Mouse (Mus musculus) myocyte (in vitro differentiated cells): Measurements from ENCODE around the gene Rbbp4.

ENCODE experiments used
- CEBPB ChIP-seq: IDR thresholded peaks from 2 replicates; pipeline ENCODE4 v1.6.1; 2011; ENCODE audit warnings: mild to moderate bottlenecking, moderate library complexity; ENCODE audit not compliant: poor library complexity, insufficient read depth, severe bottlenecking
- MAX ChIP-seq: IDR thresholded peaks from one replicate; pipeline ENCODE4 v1.6.1; 2011; ENCODE audit warnings: low read depth, mild to moderate bottlenecking, control low read depth
- MYOD1 ChIP-seq, 3 experiments: IDR thresholded peaks; one replicate each; pipeline ENCODE4 v1.6.1; 2011; ENCODE audit warnings: control low read depth in 2 of 3, low read depth in 2 of 3, mild to moderate bottlenecking in 2 of 3, moderate library complexity in 1 of 3; ENCODE audit not compliant: insufficient read length in 2 of 3, control insufficient read depth in 1 of 3
- MYOG ChIP-seq, 3 experiments: IDR thresholded peaks; one replicate each; pipeline ENCODE4 v1.6.1; 2011; ENCODE audit warnings: control low read depth in 2 of 3, low read depth in 2 of 3, mild to moderate bottlenecking in 2 of 3; ENCODE audit not compliant: insufficient read length in 2 of 3, control insufficient read depth in 1 of 3, insufficient read depth in 1 of 3
- POLR2A ChIP-seq: IDR thresholded peaks from one replicate; pipeline ENCODE4 v1.6.1; 2011; ENCODE audit warnings: low read depth, mild to moderate bottlenecking, control low read depth, moderate library complexity; ENCODE audit not compliant: insufficient read length
- POLR2AphosphoS2 ChIP-seq: IDR thresholded peaks from one replicate; pipeline ENCODE4 v1.6.1; 2011; ENCODE audit warnings: low read depth, control low read depth; ENCODE audit not compliant: insufficient read length
- REST ChIP-seq: IDR thresholded peaks from one replicate; pipeline ENCODE4 v1.6.1; 2011; ENCODE audit warnings: mild to moderate bottlenecking, control low read depth, moderate library complexity; ENCODE audit not compliant: insufficient read depth, insufficient read length
- SRF ChIP-seq: IDR thresholded peaks from one replicate; pipeline ENCODE4 v1.6.1; 2011; ENCODE audit warnings: low read depth; ENCODE audit not compliant: control insufficient read depth, insufficient read length
- TCF12 ChIP-seq: IDR thresholded peaks from one replicate; pipeline ENCODE4 v1.6.1; 2011; ENCODE audit warnings: mild to moderate bottlenecking, control low read depth; ENCODE audit not compliant: poor library complexity, insufficient read depth, severe bottlenecking
- TCF3 ChIP-seq: IDR thresholded peaks from one replicate; pipeline ENCODE4 v1.6.1; 2011; ENCODE audit warnings: low read depth, control low read depth; ENCODE audit not compliant: insufficient read length
- USF1 ChIP-seq: IDR thresholded peaks from one replicate; pipeline ENCODE4 v1.6.1; 2011; ENCODE audit warnings: low read depth, mild to moderate bottlenecking, control low read depth, moderate library complexity

GRCm38 (mm10) chr4:129326191-129326590 lies 9.0 kb downstream of the Rbbp4 start:
- TF ChIP-seq POLR2A, result no peak
- TF ChIP-seq TCF3, result no peak
- TF ChIP-seq REST, result no peak
- TF ChIP-seq USF1, result no peak
- no peak for TF ChIP-seq POLR2AphosphoS2
- TF ChIP-seq MYOD1 (IDR thresholded peaks at IDR 0.05; ENCODE audit: control insufficient read depth in 1 of 3, insufficient read length in 2 of 3, low read depth in 2 of 3), result no peak
- TF ChIP-seq MAX, result no peak
- TF ChIP-seq SRF, result no peak
- no peak for TF ChIP-seq MYOG (IDR thresholded peaks at IDR 0.05; ENCODE audit: control insufficient read depth in 1 of 3, insufficient read depth in 1 of 3, insufficient read length in 2 of 3, low read depth in 2 of 3)
- no peak for TF ChIP-seq TCF12
- TF ChIP-seq CEBPB, result no peak
